Mouse (Mus musculus) right cerebral cortex, postnatal 36 days (tissue): ENCODE data around the gene S1pr3.

Source experiments
- DNase-seq, 2 experiments: peaks; one replicate each; pipeline ENCODE4 v3.0.0; 2022; ENCODE audit warnings: low spot score in 2 of 2, mixed read lengths in 1 of 2

The S1pr3 gene

DNA sequence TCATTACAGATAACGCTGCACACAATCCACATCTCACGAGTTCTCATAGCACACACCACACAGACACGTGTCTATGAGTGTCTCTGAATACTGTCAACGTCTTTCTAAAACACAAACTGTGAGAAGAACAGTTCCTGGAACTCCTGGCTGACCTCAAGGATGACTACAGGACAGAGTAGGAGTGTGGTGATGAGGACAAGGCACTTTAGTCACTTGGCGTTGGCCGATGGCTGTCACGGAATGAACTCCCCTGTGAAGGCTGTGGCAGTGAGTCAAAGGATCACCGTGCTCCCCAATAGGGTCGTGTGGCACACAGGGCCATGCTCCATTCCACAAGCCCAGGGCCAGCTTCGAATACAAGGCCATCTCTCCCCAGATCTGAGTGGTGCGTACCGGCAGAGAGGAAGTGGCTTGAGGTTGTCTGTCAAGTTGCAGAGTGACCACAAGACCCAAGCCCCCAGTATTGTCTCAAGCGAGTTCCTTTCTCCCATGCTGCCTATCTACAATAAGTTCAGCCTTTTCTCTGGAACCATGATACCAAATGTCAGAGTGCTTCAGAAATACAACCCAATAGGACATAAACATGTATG lies 2.6 kb upstream of the S1pr3 start:
- no peak for DNase-seq

DNA sequence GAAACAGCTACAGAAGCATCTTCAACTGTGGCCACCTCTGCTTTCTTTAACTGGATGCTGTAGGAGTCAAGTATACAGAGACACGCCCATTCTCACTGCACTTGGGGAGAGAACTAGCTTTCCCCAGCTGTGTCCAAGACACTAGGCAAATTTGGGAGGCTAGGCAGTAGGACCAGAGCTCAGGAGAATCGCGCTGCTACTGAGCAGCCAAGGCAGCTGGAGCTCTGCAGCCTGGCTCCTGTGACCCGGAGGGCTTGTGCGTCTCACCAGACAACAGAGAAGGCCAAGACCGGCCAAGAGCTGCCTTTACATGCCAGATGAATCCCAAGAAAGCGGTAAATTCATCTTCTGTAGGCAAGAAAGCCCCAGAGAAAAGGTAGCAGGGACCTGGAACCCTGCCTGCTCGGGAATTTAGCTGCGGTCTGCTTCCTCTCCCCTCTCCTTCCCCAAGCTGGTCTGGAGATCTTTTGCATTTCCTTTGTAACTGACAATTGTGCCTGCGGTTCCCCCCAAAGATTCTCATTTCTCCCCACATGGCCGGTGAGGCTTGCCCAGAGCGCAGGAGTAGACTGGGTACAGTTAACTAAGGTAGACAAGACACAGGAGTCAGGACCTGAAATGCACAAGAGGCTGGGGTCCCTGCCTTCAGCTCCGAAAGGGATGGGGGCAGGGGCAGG lies 760 bp upstream of the S1pr3 start:
- DNase-seq: no peak

DNA sequence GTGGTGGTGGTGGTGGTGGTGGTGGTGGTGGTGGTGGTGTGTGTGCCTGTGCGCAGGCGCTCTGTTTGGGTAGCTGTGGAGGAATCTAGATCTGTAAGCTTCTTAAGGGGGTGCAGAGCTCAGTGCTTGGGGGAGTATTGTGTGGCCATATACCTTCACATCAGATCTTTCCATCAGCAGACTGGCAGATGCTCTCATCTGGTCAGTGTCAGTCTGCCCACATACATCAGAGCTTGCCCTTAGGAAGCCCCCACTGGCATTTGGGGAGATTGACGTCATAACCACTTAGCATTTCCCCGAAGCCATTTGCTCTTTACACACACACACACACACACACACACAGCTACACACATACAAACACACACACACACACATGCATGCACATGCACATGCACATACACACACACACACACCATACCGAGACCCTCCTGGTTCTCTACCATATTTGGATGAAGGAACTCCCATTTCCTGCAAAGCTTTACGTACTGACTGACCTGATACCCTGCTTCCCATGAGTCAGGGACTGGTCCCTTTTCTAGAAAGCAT lies 1.6 kb downstream of the S1pr3 start:
- no peak for DNase-seq

DNA sequence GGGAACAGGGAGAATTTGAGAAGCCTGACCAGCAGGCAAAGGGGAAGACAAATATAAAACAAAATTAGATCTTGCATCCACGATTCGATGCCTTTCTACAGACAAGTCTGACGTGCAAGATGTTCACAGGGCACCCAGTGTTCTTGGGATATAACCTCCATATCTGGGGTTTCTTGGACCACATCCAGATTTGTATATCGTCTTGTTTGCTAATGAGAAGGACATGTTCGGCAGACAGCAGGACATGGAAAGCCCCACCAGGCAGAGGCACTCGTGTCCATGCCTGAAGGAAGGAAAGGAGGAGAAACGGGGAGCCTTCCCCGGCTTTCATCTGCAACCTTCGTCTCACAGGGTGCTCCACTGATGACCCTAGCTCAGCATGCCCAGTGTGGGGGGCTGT lies 2.8 kb downstream of the S1pr3 start:
- DNase-seq: no peak

DNA sequence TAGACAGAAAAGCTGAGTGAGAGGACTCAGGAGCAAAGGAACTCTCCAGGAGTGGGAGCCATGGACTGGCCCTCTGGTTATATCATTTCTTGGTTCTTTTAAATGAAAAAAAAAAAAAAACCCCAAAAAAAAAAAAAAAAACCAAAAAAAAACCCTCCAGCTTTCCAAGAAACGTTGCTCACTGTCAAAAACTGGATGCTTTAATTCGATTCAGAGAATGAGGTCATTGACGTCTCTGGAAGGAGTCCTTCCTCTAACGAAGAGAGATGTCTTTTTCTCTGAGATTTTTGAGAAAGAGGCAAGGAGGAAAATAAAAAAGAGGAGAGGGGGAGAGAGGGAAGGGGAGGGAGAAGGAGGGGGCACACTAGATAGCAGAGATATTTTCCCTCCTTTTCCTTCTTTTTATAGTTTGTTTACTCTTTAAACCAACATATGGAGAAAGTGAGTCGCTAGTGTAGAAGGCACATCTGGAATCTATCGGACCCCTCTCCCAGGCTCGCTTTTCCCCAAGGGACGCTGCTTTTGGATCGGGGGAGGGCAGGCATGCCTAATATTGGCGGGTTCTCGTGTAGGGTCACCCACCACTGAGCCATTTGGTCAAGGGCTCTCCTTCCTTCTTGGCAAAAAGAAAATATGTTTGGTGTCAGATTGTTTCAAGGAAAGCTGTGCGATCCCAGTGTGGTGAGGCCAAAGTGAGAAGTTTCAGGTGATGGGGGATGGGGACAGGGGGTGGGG lies 3.4 kb downstream of the S1pr3 start:
- no peak for DNase-seq

DNA sequence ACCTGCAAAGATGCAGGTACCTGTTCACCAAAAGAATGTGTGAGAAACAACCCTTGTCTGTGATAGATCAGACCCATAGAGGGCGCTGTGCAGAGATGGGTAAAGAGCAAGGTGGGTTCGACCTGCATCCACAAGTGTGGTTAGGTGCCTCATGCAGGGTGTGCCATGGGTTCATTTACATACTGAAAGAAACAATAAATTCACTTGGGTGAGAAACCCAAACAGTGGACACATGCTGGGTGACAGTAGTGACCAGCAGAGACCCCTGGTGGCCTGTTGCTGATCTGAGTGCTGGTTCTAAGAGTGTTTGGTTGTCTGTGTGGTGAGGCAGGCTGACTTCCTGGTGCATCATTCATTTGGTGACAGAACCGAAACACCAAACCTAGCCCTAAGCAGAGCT lies 5.0 kb downstream of the S1pr3 start:
- DNase-seq: no peak

DNA sequence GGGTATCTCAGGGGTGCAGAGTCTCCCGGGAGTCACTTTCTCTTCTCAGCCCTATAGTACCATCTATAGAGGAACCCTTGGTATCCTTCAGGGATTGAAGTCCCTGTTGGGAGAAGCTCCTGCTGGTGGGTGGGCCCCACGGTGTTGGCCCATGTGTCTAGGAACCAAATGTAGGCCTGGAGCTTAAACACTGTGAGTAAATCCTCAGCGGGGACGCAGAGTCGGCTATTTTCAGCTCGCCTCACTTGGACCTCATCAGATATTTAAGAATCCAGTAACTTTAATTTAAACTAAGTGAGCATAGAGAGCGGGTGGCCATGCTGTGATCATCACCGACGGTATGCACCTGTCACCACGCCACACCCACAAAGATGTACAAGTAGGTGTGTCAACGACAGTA lies 8.3 kb downstream of the S1pr3 start:
- DNase-seq: peak in 1 of 2 experiments; percentile 52

DNA sequence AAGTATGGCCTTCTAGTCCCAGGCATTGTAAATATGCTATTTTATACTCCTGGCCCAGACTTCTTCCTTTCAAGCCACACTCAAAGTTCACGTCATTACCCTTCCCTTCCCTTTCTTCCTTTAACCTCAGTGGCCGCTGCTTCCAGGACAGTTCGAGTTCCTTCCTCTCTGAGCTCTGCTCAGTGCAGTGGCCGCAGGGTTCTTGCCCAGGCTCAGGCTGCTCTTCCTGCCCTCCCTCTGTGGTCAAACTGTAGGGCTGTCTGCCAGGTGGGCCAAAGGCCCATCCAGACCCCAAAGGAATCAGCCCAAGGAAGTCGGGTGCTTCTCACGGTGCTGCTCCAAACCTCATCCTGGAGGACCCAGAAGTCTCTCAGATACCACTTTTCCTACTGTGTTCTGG lies 9.4 kb downstream of the S1pr3 start:
- DNase-seq: no peak

DNA sequence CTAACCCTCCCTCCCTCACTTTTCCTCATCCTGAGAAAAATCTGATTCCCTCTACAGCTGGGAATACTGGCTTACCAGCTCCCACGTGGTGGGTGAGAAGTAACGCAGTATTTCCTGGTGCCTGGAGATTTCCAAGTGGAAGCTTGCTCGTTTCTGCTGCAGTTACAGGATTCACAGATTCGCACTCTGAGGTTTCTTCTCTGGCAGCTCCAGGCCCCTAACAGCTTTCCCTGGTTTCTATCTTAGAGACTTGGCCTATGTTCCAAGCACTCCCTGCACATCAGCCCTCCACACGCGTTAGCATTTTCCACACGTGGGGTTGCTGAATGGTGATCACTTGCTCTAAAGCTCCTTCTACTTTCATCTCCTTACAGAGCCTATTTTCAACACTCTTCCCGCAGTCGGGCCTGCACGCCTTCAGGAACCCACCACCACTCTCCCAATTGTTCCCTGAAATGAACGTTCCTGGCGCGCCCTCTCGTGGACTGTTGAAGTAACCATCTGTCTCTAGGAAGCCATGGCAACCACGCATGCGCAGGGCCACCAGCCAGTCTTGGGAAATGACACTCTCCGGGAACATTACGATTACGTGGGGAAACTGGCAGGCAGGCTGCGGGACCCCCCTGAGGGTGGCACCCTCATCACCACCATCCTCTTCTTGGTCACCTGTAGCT lies 10.0 kb downstream of the S1pr3 start:
- peak; percentile 93 for DNase-seq

DNA sequence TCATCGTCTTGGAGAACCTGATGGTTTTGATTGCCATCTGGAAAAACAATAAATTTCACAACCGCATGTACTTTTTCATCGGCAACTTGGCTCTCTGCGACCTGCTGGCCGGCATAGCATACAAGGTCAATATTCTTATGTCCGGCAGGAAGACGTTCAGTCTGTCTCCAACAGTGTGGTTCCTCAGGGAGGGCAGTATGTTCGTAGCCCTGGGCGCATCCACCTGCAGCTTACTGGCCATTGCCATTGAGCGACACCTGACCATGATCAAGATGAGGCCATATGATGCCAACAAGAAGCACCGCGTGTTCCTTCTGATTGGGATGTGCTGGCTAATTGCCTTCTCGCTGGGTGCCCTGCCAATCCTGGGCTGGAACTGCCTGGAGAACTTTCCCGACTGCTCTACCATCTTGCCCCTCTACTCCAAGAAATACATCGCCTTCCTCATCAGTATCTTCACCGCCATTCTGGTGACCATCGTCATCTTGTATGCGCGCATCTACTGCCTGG lies 10.6 kb downstream of the S1pr3 start:
- DNase-seq: no peak

DNA sequence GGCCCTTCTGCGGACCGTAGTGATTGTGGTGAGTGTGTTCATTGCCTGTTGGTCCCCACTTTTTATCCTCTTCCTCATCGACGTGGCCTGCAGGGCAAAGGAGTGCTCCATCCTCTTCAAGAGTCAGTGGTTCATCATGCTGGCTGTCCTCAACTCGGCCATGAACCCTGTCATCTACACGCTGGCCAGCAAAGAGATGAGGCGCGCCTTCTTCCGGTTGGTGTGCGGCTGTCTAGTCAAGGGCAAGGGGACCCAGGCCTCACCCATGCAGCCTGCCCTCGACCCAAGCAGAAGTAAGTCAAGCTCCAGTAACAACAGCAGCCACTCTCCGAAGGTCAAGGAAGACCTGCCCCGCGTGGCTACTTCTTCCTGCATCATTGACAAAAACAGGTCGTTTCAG lies 11.1 kb downstream of the S1pr3 start:
- no peak for DNase-seq

DNA sequence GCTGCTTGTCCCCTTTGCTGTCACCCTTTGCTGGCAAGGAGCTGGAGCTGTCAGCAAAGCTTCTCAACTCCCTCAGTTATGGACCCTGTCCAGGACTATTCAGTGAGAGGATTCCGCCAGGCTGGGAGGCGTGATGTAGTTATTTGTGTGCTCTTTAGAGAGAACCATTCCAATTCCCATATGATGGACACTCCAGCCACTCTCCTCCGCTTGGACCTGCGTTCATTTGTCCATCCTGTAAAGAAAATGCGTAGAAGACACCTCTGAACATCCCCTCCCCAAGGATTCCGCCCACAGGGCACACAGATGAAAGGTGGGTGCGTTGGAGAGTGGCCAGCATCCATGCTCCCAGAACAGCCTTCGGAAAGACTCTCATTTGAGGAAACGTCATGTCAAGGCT lies 12.4 kb downstream of the S1pr3 start:
- no peak for DNase-seq

DNA sequence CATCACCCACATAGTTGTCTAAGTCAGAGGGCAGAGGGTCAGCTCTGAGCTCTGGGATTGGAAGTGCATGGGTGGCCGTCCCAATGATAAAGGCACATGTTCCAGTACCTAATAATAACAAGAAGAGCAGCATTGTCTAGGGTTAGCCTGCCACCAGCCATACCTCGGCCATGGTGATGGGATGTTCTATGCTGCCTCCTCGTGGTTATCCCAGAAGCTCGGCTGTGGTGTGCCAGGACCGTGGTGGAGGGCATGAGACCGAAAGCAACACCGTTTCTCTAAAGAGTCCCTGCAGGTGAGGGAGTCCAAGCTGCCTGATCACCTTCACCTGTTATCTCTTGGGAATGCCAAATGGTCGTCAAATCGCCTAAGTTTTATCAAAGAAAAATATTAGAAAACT lies 15.2 kb downstream of the S1pr3 start:
- DNase-seq: no peak

DNA sequence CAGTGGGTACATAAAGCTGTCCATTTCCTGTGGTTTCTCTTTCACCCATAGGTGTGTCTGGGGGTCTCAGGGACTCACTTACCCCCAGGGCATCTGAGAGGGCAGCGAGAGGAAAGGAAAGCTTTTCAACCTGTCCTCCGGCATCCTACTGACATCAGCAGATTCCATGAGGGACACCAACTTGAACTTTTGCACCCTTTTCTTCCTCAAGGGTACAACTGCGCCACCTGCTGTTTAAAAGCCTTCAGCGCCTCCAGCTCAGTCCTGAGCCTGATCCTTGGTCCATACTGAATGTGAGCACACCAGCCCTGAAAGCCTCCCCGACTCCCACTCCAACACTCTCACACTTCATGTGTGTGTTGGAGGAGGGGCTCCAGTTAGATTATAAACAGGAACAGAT lies 16.2 kb downstream of the S1pr3 start:
- no peak for DNase-seq

DNA sequence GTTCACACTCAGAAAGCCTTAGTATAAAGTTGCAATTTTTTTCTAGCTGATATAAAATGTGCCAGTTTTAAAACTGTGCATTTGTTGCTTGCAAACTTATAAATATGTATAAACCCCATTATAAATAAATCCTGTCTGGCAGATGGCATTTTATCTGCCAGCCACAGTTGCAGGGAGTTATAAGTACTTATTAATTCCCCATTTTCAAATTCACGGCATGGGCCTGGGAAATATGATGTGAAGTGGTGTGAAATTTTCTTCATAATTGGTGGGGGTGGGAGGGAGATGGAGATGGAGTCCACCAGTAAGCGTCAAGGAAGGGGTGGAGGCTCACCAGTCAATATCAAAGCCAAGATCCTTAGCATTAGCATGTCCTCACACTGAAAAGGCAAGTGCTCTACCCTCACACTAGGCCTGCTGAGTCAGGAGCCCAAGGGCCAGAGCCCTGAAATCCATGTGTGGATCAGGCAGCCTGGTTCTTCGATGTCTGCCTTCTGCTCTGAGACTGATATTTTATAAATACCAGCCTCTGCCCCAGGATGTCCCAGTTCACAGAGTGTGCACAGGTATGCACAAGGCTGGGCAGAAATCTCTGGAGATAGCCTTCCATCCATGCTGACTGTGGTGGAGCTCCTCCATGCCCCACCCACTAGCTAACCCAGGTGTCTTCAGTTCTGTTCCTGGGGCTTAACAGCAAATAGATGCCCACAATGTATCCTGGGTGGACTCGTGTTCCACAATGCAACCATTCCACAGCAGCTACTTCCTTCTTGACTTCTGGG lies 17.4 kb downstream of the S1pr3 start:
- no peak for DNase-seq

DNA sequence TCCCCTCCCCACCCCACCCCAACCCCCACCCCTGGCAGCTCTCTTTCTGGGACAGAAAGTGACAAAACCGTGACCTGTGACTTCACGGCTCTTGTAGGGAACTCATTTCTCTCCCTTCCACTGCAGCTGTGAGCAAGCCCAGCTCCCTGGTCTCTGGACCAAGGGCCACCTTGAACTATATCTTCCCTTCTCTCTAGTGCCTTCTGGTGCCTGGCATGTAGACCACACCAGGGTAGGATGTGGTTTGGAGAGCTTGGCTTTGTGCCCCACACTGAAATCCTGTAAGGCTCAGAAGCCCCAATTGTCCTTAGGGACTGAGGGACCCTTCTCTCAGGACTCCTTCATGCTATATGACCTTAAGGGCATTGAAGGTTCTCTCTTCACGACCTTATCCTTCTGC lies 24.9 kb downstream of the S1pr3 start:
- no peak for DNase-seq

DNA sequence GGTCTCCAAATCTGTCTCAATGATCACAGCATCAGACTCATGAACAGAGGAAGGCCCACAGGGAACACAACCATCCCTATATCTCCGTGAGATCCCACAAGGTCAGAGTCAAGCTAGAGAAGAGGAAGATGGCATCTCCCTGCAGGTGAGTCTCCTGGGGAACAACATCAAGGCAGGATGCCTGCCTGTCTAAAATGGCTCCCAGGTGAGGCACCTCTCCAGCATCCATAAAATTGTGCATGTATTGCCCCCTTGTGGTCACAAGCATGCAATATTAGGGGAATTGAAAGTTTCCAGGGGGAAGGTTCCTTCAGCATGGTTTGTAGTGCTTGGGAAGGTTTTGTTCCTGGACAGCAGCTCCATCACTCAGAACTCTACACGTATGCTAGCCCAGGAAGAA lies 26.0 kb downstream of the S1pr3 start:
- no peak for DNase-seq

DNA sequence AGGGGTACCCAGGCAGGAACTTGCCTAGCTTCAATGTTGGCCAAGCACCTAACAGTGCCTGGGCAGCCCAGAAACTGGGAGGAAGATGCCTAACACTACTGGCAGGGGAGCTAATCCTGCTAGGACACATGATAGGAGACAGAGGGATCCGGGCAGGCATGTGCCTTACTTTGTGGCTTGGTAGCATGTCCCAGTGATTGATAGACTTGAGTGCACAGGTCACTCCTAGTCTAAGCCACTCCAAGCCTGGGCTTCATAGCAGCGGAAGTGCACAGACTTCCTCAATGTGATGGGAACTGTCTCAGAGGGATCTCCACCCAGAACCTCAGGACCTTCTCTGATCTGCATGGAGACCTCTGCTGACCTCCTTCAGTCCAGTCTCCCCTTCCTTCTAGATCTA lies 26.7 kb downstream of the S1pr3 start:
- DNase-seq: no peak

DNA sequence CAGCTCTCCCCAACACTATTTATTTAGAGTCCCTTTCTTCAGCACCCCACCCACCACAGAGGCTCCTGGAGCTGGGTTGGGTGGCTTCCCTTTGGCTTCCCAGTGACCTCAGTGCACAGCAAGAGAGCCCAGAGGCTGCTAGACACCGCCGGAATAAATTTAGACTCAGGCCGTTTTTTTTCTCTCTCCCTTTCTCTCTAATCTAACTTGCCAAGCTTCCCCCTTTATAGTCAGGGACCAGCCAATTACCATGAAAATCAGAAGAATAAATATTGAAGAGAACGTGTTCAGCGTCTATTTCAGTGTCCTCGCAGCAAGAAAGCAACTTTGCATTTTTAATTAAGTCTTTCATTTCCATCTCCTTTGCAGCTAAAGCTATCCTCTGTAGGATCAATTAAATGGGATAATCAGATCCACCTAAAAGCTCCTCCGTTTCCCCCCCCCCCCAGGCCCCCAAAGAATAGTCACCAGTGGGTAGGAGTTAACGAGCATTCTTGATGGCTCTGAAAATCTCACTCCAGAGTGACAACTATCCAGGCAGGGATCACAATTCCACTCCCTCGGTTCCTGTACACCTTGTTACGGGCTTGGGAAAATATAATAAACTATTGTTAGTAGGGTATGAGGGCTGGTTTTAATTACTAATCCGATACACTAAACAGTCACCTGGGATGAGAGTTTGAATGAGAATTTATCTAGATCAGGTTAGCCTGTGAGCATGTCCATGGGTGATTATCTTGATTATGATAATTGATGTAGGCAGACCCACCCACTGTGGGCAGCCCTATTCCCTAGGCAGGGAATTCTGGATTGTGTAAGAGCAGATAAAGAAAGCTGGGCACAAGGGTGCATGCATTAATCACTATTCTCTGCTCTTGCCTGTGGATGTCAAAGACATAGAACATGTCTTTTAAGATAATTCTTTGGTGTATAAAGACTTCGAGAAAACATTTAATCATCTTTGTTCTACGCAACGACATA lies 29.0 kb downstream of the S1pr3 start:
- DNase-seq: no peak

DNA sequence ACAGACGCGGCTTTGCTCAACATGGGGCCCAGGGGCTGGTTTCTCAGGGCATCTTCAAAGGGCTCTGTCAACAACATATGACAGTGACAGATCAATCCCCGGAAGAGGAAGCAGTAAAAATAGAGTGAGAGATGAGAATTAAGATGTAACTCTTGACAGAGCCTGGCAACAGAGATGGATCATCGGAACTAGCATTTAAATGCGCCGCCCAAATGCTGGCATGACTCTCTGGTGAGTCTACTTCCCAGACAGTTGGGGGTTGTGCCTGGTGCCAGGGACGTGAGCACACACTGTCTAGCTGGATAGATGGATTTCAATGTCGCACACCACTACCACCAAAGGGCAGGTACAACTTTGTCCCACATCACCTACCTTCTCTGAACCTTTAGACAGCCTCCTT lies 34.5 kb downstream of the S1pr3 start:
- DNase-seq: no peak
